20 mouse cellular contexts compared by ENCODE assay signal in the genomic region with DNA sequence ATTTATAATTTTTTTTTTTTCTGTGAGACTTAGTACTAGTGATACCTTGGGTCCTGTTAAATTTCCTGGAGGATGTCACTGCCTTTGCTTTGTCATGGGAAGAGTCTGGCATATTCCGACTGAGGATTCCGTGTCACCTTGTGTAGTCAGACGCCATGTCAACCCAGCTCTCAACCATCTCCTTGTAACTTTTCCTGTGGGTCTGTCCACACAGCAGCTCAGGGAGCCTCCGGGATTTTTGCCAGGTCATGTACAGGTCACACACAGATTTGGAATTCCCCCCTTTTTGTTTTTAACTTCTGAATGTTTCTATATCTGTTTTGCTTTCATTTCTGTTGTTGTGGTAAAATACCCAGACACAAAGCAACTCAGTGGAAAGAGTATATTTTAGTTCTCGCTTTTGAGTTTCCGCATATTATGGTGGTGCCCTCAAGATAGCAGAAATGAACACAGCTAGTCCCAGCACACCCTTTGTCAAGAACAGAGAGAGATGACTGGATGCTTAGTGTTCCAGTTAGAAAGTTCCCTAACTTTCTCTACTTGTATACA. TPM values are rescaled to one million over a fixed set of nuclear protein-coding genes. Genes with fewer than 3 reads are reported as not detected.
A peak's percentile ranks its signal among the peaks of the same experiment; 100 is the strongest.
DNase-seq lines count a peak whose midpoint lies in the region; TF ChIP-seq lines count a peak whose summit lies in the region.
"Had no signal": no experiment of that assay in that cellular context is flagged by ENCODE, and none has a peak within 500 bp of the region (broad histone marks: within the 10 kb centered on the region; RNA-seq: fewer than 3 reads in every experiment).

No protein-coding gene starts in this region.

- WGBS in thymus, adult 2 months: 87% methylated on average over 6 of the region's 6 CpGs

- TF ChIP-seq CTCF in thymus, adult 2 months (IDR thresholded peaks at IDR 0.05; ENCODE audit: borderline replicate concordance, control insufficient read depth, extremely low read depth, insufficient read depth, low read length, poor library complexity): no peak

- H3K4me1 ChIP-seq in thymus, adult 2 months (replicated peaks; ENCODE audit: control insufficient read depth, insufficient read depth, low read length): no peaks in the 10 kb centered on the region
- H3K4me1 ChIP-seq: embryonic facial prominence, embryonic 10.5 days; forebrain, embryonic 13.5 days; hindbrain, embryonic 13.5 days had no signal

- no peak for TF ChIP-seq POLR2A in thymus, adult 2 months (IDR thresholded peaks at IDR 0.05; ENCODE audit: control insufficient read depth, extremely low read depth, insufficient read depth, low read length, poor library complexity)

- no peak overlapping the region for H3K4me3 ChIP-seq in thymus, adult 2 months (ENCODE audit: control insufficient read depth, insufficient read depth, low read length)
- H3K4me3 ChIP-seq: embryonic facial prominence, embryonic 10.5 days; forebrain, embryonic 13.5 days; hindbrain, embryonic 13.5 days had no signal

- no peaks in the 10 kb centered on the region for H3K36me3 ChIP-seq in thymus, adult 2 months (ENCODE audit: control insufficient read depth, insufficient read depth, low read length)
- H3K36me3 ChIP-seq: embryonic facial prominence, embryonic 10.5 days; hindbrain, embryonic 13.5 days had no signal

- no peaks in the 10 kb centered on the region for H3K27me3 ChIP-seq in thymus, adult 2 months (ENCODE audit: control insufficient read depth, insufficient read depth, low read length)
- H3K27me3 ChIP-seq: CH12.LX had no signal

- H3K27ac ChIP-seq in thymus, adult 2 months (ENCODE audit: control insufficient read depth, insufficient read depth, low read length): no peak overlapping the region
- H3K27ac ChIP-seq: embryonic facial prominence, embryonic 10.5 days; forebrain, embryonic 13.5 days; hindbrain, embryonic 13.5 days had no signal

- DNase-seq in heart, adult 11 months: peak; percentile 90
- no peak for DNase-seq in heart, postnatal 36 days
- DNase-seq in kidney, postnatal 10 days: peak; percentile 20
- DNase-seq in kidney, postnatal 4 days: no peak
- DNase-seq in ovary, postnatal 36 days (ENCODE audit: low spot score): peak; percentile 10
- DNase-seq in ovary, postnatal 10 days (ENCODE audit: low spot score): no peak
- DNase-seq in right cerebral cortex, postnatal 4 days: no peak
- DNase-seq in thymus, adult 2 months: no peak
- DNase-seq: adrenal gland, adult 2 months; adrenal gland, postnatal 25 days; B cell, adult 2 months; cerebellum, adult 2 months; cerebellum, postnatal 10 days; forebrain, postnatal 0 days; gastrocnemius, postnatal 14 days; heart, postnatal 10 days had no signal

- intact Hi-C loops in heart, postnatal 36 days (cut with DNase I): no loop called here

RNA-seq across cellular contexts. Expression of gene Arrdc4, which starts 7.7 kb away (rescaled TPM):
- 10 to 100 TPM in 1 of 2 experiments, 1 to 10 TPM in 1; 9.7 to 11.1 TPM for total RNA-seq in heart, postnatal 36 days (2021)
- 5.2 and 7.2 TPM in 2 replicates for polyA plus RNA-seq in thymus, adult 2 months (2012; rRNA removed)
- total RNA-seq: CH12.LX had no signal

Comparison
In these comparisons a context has a peak if more than half of its experiments do, and no peak if none do; other contexts are left out.
1. DNase-seq: peak in heart, adult 11 months (single experiment), kidney, postnatal 10 days (single experiment) and ovary, postnatal 36 days (single experiment); none in heart, postnatal 36 days (0 of 2), kidney, postnatal 4 days (0 of 2), ovary, postnatal 10 days (single experiment), right cerebral cortex, postnatal 4 days (single experiment) and thymus, adult 2 months (single experiment).